27 mouse cellular contexts compared by ENCODE assay signal in genomic region chr11:86741505-86741904, GRCm38 (mm10). TPM values are rescaled to one million over a fixed set of nuclear protein-coding genes. Genes with fewer than 3 reads are reported as not detected.
DNase-seq lines count a peak whose midpoint lies in the region; ATAC-seq and TF ChIP-seq lines count a peak whose summit lies in the region.
"Had no signal": no experiment of that assay in that cellular context is flagged by ENCODE, and none has a peak within 500 bp of the region (broad histone marks: within the 10 kb centered on the region; RNA-seq: fewer than 3 reads in every experiment).

No protein-coding gene starts in this region.

- 76% methylated on average over 5 of the region's 5 CpGs for WGBS in liver, embryonic 11.5 days
- WGBS in liver, embryonic 14.5 days (ENCODE audit: insufficient replicate concordance): 64% methylated on average over 5 of the region's 5 CpGs

- TF ChIP-seq CTCF in gastrocnemius, adult 2 months (IDR thresholded peaks at IDR 0.05): no peak
- TF ChIP-seq CTCF in liver, embryonic 14.5 days (IDR thresholded peaks at IDR 0.05; ENCODE audit: low read depth): no peak

- DNase-seq in gastrocnemius, adult 2 months: no peak
- DNase-seq in gastrocnemius, postnatal 10 days: no peak
- no peak for DNase-seq in liver, embryonic 11.5 days (ENCODE audit: low spot score)
- no peak for DNase-seq in liver
- no peak for DNase-seq in liver, embryonic 14.5 days (ENCODE audit: low read depth in 3 of 3, low spot score in 3 of 3)
- DNase-seq in lung, postnatal 25 days (ENCODE audit: low spot score): no peak
- DNase-seq in adrenal gland, postnatal 14 days: no peak
- no peak for DNase-seq in neural tube, embryonic 10.5 days (ENCODE audit: extremely low spot score, low spot score)
- DNase-seq: adrenal gland, adult 2 months; cerebellum, adult 8-10 months; cerebellum, postnatal 36 days; kidney, postnatal 14 days; layer of hippocampus, adult 9-11 months; lung, postnatal 4 days; right cerebral cortex, postnatal 25 days; thymus, postnatal 14 days had no signal

- intact Hi-C loops in gastrocnemius, adult 2 months (cut with DNase I): no loop called here

- peak overlapping the region; percentile 82 for H3K27ac ChIP-seq in gastrocnemius, adult 2 months
- H3K27ac ChIP-seq in liver, embryonic 11.5 days (ENCODE audit: low read depth, low read length): peak overlapping the region; percentile 80
- peak overlapping the region; percentile 91 for H3K27ac ChIP-seq in liver, embryonic 14.5 days
- H3K27ac ChIP-seq: forebrain, embryonic 10.5 days; hindbrain, embryonic 12.5 days; hindbrain, postnatal 0 days; limb, embryonic 10.5 days; limb, embryonic 15.5 days; lung, embryonic 15.5 days; midbrain, embryonic 15.5 days; stomach, embryonic 15.5 days had no signal

- H3K27me3 ChIP-seq in liver, embryonic 11.5 days (replicated peaks; ENCODE audit: control insufficient read depth, insufficient read depth, low read length): no peaks in the 10 kb centered on the region
- no peaks in the 10 kb centered on the region for H3K27me3 ChIP-seq in liver, embryonic 14.5 days (ENCODE audit: control insufficient read depth, insufficient read depth, low read length)
- H3K27me3 ChIP-seq: hindbrain, embryonic 12.5 days; limb, embryonic 15.5 days; lung, embryonic 15.5 days; midbrain, embryonic 15.5 days; stomach, embryonic 15.5 days had no signal

- no peak overlapping the region for H3K4me3 ChIP-seq in gastrocnemius, adult 2 months
- no peak overlapping the region for H3K4me3 ChIP-seq in liver, embryonic 11.5 days (ENCODE audit: low read depth, low read length)
- no peak overlapping the region; a peak in 1 of 4 replicates for H3K4me3 ChIP-seq in liver, embryonic 14.5 days (ENCODE audit: insufficient read depth in 1 of 2, low read depth in 2 of 2, low read length in 2 of 2)
- H3K4me3 ChIP-seq: forebrain, embryonic 10.5 days; hindbrain, embryonic 12.5 days; limb, embryonic 10.5 days; limb, embryonic 15.5 days; lung, embryonic 15.5 days; midbrain, embryonic 15.5 days; stomach, embryonic 15.5 days had no signal

- no peaks in the 10 kb centered on the region for H3K36me3 ChIP-seq in liver, embryonic 11.5 days (ENCODE audit: control insufficient read depth, insufficient read depth, low read length)
- peaks cover 3% of the 10 kb centered on the region for H3K36me3 ChIP-seq in liver, embryonic 14.5 days (replicated peaks; ENCODE audit: control insufficient read depth, insufficient read depth, low read depth)
- H3K36me3 ChIP-seq: hindbrain, embryonic 12.5 days; limb, embryonic 15.5 days; lung, embryonic 15.5 days; midbrain, embryonic 15.5 days had no signal

- no peaks in the 10 kb centered on the region for H3K9me3 ChIP-seq in liver, embryonic 11.5 days (ENCODE audit: control insufficient read depth, low read length)
- H3K9me3 ChIP-seq in liver, embryonic 14.5 days (ENCODE audit: control insufficient read depth, low read length): no peaks in the 10 kb centered on the region
- H3K9me3 ChIP-seq: forebrain, embryonic 10.5 days; hindbrain, embryonic 12.5 days; limb, embryonic 10.5 days; limb, embryonic 15.5 days; lung, embryonic 15.5 days; midbrain, embryonic 15.5 days; stomach, embryonic 15.5 days had no signal

- no peak for TF ChIP-seq EP300 in liver, embryonic 14.5 days (IDR thresholded peaks at IDR 0.05; ENCODE audit: low read depth)

- peak overlapping the region; percentile 42 for H3K4me2 ChIP-seq in liver, embryonic 11.5 days
- peak overlapping the region; percentile 79 for H3K4me2 ChIP-seq in liver, embryonic 14.5 days (ENCODE audit: low read depth)
- H3K4me2 ChIP-seq: hindbrain, embryonic 12.5 days; limb, embryonic 15.5 days; lung, embryonic 15.5 days; midbrain, embryonic 15.5 days; stomach, embryonic 15.5 days had no signal

- no peak overlapping the region for H3K9ac ChIP-seq in liver, embryonic 11.5 days (ENCODE audit: low read depth, low read length)
- peak overlapping the region; percentile 54 for H3K9ac ChIP-seq in liver, embryonic 14.5 days (replicated peaks)
- H3K9ac ChIP-seq: hindbrain, embryonic 12.5 days; limb, embryonic 15.5 days; lung, embryonic 15.5 days; midbrain, embryonic 15.5 days; stomach, embryonic 15.5 days had no signal

- H3K4me1 ChIP-seq in liver, embryonic 11.5 days (replicated peaks; ENCODE audit: control insufficient read depth, insufficient read depth, low read length): peaks cover 54% of the 10 kb centered on the region
- H3K4me1 ChIP-seq in liver, embryonic 14.5 days (replicated peaks; ENCODE audit: control insufficient read depth in 2 of 2, insufficient read depth in 2 of 2, low read length in 1 of 2): peaks cover 70 to 84% of the 10 kb centered on the region in 2 experiments
- H3K4me1 ChIP-seq: forebrain, embryonic 10.5 days; limb, embryonic 10.5 days; midbrain, embryonic 15.5 days had no signal

- no peak for ATAC-seq in liver, embryonic 11.5 days (replicated peaks; ENCODE audit: low FRiP score)
- ATAC-seq in liver, embryonic 14.5 days (ENCODE audit: insufficient read depth): no peak
- ATAC-seq: activated CD4-positive, CD25-positive, alpha-beta regulatory T cell, adult 4 months; forebrain, embryonic 16.5 days; hindbrain, postnatal 0 days; intestine, embryonic 16.5 days; midbrain, embryonic 15.5 days had no signal

RNA-seq across cellular contexts. Expression of gene Cltc, which starts 15.9 kb away (rescaled TPM):
- 100 to 1,000 TPM; 134 to 136 TPM for total RNA-seq in gastrocnemius, adult 2 months (2021)
- total RNA-seq in gastrocnemius, postnatal 10 days (2021): 100 to 1,000 TPM; 144 to 179 TPM
- polyA plus RNA-seq in liver, embryonic 11.5 days (2014; fragmentation: Nextera tagmentation; extraction: Ambion mirVana): 157 and 185 TPM in 2 replicates
- 66.9 and 70.0 TPM in 2 replicates for polyA plus RNA-seq in liver, embryonic 14.5 days (2012; rRNA removed)
- 95.9 and 109 TPM in 2 replicates for polyA plus RNA-seq in liver, embryonic 14.5 days (2014; fragmentation: Nextera tagmentation; extraction: Ambion mirVana)
- 236 and 237 TPM in 2 replicates for total RNA-seq in adrenal gland, postnatal 14 days (2021)

RNA-seq across cellular contexts. Expression of gene Ptrh2, which starts 57.7 kb away (rescaled TPM):
- total RNA-seq in gastrocnemius, adult 2 months (2021): 1 to 10 TPM; 6.0 to 7.9 TPM
- total RNA-seq in gastrocnemius, postnatal 10 days (2021): 1 to 10 TPM; 8.1 to 8.5 TPM
- polyA plus RNA-seq in liver, embryonic 11.5 days (2014; fragmentation: Nextera tagmentation; extraction: Ambion mirVana): 39.6 and 40.5 TPM in 2 replicates
- polyA plus RNA-seq in liver, embryonic 14.5 days (2012; rRNA removed): 5.9 and 10.5 TPM in 2 replicates
- 19.2 and 20.9 TPM in 2 replicates for polyA plus RNA-seq in liver, embryonic 14.5 days (2014; fragmentation: Nextera tagmentation; extraction: Ambion mirVana)
- total RNA-seq in adrenal gland, postnatal 14 days (2021): 16.4 and 17.4 TPM in 2 replicates

RNA-seq across cellular contexts. Expression of gene Vmp1, which starts 57.9 kb away (rescaled TPM):
- 100 to 1,000 TPM in 1 of 2 experiments, 10 to 100 TPM in 1; 84.0 to 115 TPM for total RNA-seq in gastrocnemius, adult 2 months (2021)
- 10 to 100 TPM; 55.6 to 58.5 TPM for total RNA-seq in gastrocnemius, postnatal 10 days (2021)
- polyA plus RNA-seq in liver, embryonic 11.5 days (2014; fragmentation: Nextera tagmentation; extraction: Ambion mirVana): 112 and 130 TPM in 2 replicates
- 26.9 and 33.1 TPM in 2 replicates for polyA plus RNA-seq in liver, embryonic 14.5 days (2012; rRNA removed)
- polyA plus RNA-seq in liver, embryonic 14.5 days (2014; fragmentation: Nextera tagmentation; extraction: Ambion mirVana): 94.2 and 98.4 TPM in 2 replicates
- 118 and 119 TPM in 2 replicates for total RNA-seq in adrenal gland, postnatal 14 days (2021)
